Mouse (Mus musculus): Measurements from ENCODE around the gene Abhd17b. TPM values are rescaled to one million over a fixed set of nuclear protein-coding genes. Genes with fewer than 3 reads are reported as not detected.
"Not testable (repeated sequence)": the region's sequence is repeated elsewhere in the genome, so short reads cannot be mapped to it uniquely, and the experiment has no call there.

The Abhd17b gene
- polyA plus RNA-seq, 1 experiment = 9.7 TPM

GRCm38 (mm10) chr19:21623410-21624147 lies 29.4 kb upstream of the Abhd17b start:
- H3K27ac ChIP-seq (ENCODE audit: control insufficient read depth, insufficient read depth, low read depth, low read length, poor library complexity) = no peak overlapping the region
- TF ChIP-seq CTCF (IDR thresholded peaks at IDR 0.05; ENCODE audit: control insufficient read depth, insufficient read depth, low read length) = no peak
- TF ChIP-seq POLR2A (IDR thresholded peaks at IDR 0.05; ENCODE audit: borderline replicate concordance, control insufficient read depth, low read depth, low read length) = no peak
- no peak overlapping the region for H3K4me3 ChIP-seq (replicated peaks; ENCODE audit: control insufficient read depth, low read depth, low read length)
- 68% methylated on average over 3 of the region's 3 CpGs for WGBS
- no peaks in the 10 kb centered on the region; the same call in 1 of the 2 replicates for H3K4me1 ChIP-seq (ENCODE audit: control insufficient read depth, insufficient read depth, low read length)

GRCm38 (mm10) chr19:21624148-21624535 lies 28.8 kb upstream of the Abhd17b start:
- TF ChIP-seq POLR2A (IDR thresholded peaks at IDR 0.05; ENCODE audit: borderline replicate concordance, control insufficient read depth, low read depth, low read length) = no peak
- no peak for TF ChIP-seq CTCF (IDR thresholded peaks at IDR 0.05; ENCODE audit: control insufficient read depth, insufficient read depth, low read length)
- H3K27ac ChIP-seq (ENCODE audit: control insufficient read depth, insufficient read depth, low read depth, low read length, poor library complexity) = no peak overlapping the region
- H3K4me3 ChIP-seq (replicated peaks; ENCODE audit: control insufficient read depth, low read depth, low read length) = no peak overlapping the region
- 85% methylated on average over 4 of the region's 4 CpGs for WGBS
- H3K4me1 ChIP-seq (ENCODE audit: control insufficient read depth, insufficient read depth, low read length) = no peaks in the 10 kb centered on the region; the same call in 1 of the 2 replicates

GRCm38 (mm10) chr19:21626271-21626988 lies 26.6 kb upstream of the Abhd17b start:
- WGBS = 77% methylated on average over 6 of the region's 6 CpGs
- H3K4me1 ChIP-seq (ENCODE audit: control insufficient read depth, insufficient read depth, low read length) = no peaks in the 10 kb centered on the region; the same call in 1 of the 2 replicates

DNA sequence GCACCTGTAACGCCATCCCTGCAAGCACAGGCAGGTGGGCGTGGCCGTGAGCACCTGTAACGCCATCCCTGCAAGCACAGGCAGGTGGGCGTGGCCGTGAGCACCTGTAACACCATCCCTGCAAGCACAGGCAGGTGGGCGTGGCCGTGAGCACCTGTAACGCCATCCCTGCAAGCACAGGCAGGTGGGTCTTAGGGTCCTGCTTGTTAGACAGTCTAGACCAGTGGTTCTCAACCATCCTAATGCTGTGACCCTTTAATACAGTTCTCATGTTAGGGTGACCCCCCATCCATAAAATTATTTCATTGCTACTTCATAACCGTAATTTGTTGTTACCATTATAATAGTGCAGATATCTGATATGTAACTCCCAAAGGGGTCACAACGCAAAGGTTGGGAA lies 24.5 kb upstream of the Abhd17b start:
- not testable (repeated sequence) for H3K4me3 ChIP-seq (replicated peaks; ENCODE audit: control insufficient read depth, low read depth, low read length); H3K27ac ChIP-seq (ENCODE audit: control insufficient read depth, insufficient read depth, low read depth, low read length, poor library complexity); H3K4me1 ChIP-seq (ENCODE audit: control insufficient read depth, insufficient read depth, low read length)
- WGBS = 83% methylated on average over 11 of the region's 11 CpGs

More at GRCm38 (mm10) chr19:21626271-21626988, 26.6 kb upstream of the Abhd17b start:
- TF ChIP-seq POLR2A (IDR thresholded peaks at IDR 0.05; ENCODE audit: borderline replicate concordance, control insufficient read depth, low read depth, low read length) = no peak
- no peak for TF ChIP-seq CTCF (IDR thresholded peaks at IDR 0.05; ENCODE audit: control insufficient read depth, insufficient read depth, low read length)
- H3K27ac ChIP-seq (ENCODE audit: control insufficient read depth, insufficient read depth, low read depth, low read length, poor library complexity) = no peak overlapping the region
- no peak overlapping the region for H3K4me3 ChIP-seq (replicated peaks; ENCODE audit: control insufficient read depth, low read depth, low read length)

DNA sequence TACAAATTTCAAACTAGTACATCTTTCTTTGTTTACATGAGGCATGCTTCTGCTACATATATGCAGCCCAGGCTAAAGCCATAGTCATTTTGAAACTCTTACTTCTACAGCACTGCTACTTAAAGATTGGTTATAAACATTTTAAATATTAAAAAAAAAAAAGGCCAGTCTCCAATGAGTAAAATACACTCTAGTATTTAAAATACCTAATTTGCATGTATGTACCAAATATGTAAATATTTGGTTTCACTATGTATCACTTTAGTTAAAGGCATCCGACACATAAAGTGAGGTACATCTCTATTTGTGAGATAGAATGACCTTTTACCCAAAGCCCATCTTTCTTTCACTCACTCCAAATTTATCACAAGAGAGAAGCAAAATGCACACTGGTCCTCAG lies 24.0 kb upstream of the Abhd17b start:
- no peaks in the 10 kb centered on the region; the same call in 1 of the 2 replicates for H3K4me1 ChIP-seq (ENCODE audit: control insufficient read depth, insufficient read depth, low read length)
- WGBS = 65% methylated on average over 1 of the region's 1 CpGs
- no peak for TF ChIP-seq POLR2A (IDR thresholded peaks at IDR 0.05; ENCODE audit: borderline replicate concordance, control insufficient read depth, low read depth, low read length)
- TF ChIP-seq CTCF (IDR thresholded peaks at IDR 0.05; ENCODE audit: control insufficient read depth, insufficient read depth, low read length) = no peak

DNA sequence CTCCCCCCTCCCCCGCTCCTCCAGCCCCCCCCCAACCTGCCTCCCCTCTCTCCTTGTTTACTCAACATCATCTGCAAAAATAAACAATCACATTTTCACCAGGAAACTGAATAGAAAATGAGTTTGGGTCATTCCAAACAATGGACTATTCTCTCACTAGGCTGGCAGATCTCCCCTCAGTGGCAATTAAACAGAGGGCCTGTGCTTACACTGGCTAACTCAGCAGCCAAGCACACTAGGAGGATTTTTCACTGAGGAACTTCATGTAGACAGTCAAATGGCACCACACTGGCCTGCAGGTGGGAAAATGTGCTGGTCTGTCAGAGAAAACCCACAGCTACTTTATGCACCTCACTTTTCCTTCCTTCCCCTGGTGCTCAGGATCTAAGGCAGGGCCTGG lies 23.5 kb upstream of the Abhd17b start:
- TF ChIP-seq CTCF (IDR thresholded peaks at IDR 0.05; ENCODE audit: control insufficient read depth, insufficient read depth, low read length) (no peak), POLR2A (IDR thresholded peaks at IDR 0.05; ENCODE audit: borderline replicate concordance, control insufficient read depth, low read depth, low read length) (no peak)
- 53% methylated on average over 1 of the region's 1 CpGs for WGBS
- H3K27ac ChIP-seq (ENCODE audit: control insufficient read depth, insufficient read depth, low read depth, low read length, poor library complexity) = peak overlapping the region; percentile 16; the same call in 1 of the 2 replicates
- H3K4me3 ChIP-seq (replicated peaks; ENCODE audit: control insufficient read depth, low read depth, low read length) = peak overlapping the region; percentile 9
- no peaks in the 10 kb centered on the region; the same call in 1 of the 2 replicates for H3K4me1 ChIP-seq (ENCODE audit: control insufficient read depth, insufficient read depth, low read length)

More for the DNA sequence above, 24.0 kb upstream of the Abhd17b start:
- Histone ChIP-seq H3K27ac (ENCODE audit: control insufficient read depth, insufficient read depth, low read depth, low read length, poor library complexity) (no peak overlapping the region), H3K4me3 (replicated peaks; ENCODE audit: control insufficient read depth, low read depth, low read length) (no peak overlapping the region)

DNA sequence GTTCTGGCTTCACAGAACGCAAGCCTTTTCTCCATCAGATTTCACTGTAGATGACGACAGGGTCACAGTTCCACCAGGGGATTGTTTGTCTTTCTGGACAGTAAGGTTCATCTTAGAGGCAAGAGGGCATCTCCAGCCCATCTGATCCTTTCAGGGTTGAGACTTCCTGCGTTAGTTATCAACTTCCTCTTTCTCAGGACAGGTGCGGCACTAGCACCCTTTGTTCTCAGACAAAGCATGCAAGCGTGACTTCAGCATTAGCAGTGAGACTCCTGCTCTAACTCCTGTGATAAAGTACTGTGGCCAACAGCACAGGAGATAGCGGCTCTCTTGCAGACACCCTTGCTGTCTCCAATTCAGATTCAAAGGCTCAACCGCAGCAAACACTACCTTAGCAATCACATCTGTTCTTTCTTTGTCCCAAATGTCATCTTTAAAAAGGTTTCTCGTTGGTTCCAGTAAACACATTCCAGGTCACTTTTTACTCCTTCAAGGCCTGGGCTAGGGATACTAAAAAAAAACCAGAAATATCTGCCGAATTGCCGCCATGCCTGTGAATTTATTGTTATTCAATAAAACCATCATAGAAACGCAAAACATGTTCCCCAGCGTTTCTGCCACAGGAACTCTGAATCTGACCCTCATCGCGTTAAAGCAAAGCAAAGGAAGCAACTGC lies 22.2 kb upstream of the Abhd17b start:
- no peak overlapping the region for H3K4me3 ChIP-seq (replicated peaks; ENCODE audit: control insufficient read depth, low read depth, low read length)
- no peaks in the 10 kb centered on the region; the same call in 1 of the 2 replicates for H3K4me1 ChIP-seq (ENCODE audit: control insufficient read depth, insufficient read depth, low read length)
- H3K27ac ChIP-seq (ENCODE audit: control insufficient read depth, insufficient read depth, low read depth, low read length, poor library complexity) = peak overlapping the region; percentile 45; the same call in 1 of the 2 replicates
- 27% methylated on average over 14 of the region's 14 CpGs for WGBS
- no peak for TF ChIP-seq CTCF (IDR thresholded peaks at IDR 0.05; ENCODE audit: control insufficient read depth, insufficient read depth, low read length)
- TF ChIP-seq POLR2A (IDR thresholded peaks at IDR 0.05; ENCODE audit: borderline replicate concordance, control insufficient read depth, low read depth, low read length) = no peak

DNA sequence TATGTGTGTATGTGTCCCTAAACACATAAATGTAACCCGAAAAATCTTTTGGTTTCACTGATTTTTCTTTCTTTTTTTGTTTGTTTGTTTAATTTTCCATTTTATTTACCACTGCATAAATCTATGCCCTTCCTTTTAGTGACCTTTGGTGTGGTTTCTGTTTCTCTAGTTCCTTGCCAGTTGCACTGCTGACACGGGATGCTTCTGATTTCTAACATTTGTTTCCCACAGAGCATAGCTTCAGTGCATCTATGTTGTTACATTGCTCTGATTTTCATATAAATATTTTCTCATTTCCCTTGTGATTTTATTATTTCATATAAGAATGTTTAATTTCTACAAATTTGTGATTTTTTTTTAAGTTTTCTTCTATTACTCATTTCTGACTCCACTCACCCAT lies 17.6 kb upstream of the Abhd17b start:
- no peak overlapping the region for H3K4me3 ChIP-seq (replicated peaks; ENCODE audit: control insufficient read depth, low read depth, low read length)
- no peaks in the 10 kb centered on the region for H3K4me1 ChIP-seq (ENCODE audit: control insufficient read depth, insufficient read depth, low read length)
- TF ChIP-seq CTCF (IDR thresholded peaks at IDR 0.05; ENCODE audit: control insufficient read depth, insufficient read depth, low read length) (no peak), POLR2A (IDR thresholded peaks at IDR 0.05; ENCODE audit: borderline replicate concordance, control insufficient read depth, low read depth, low read length) (no peak)
- 62% methylated on average over 2 of the region's 2 CpGs for WGBS
- no peak overlapping the region for H3K27ac ChIP-seq (ENCODE audit: control insufficient read depth, insufficient read depth, low read depth, low read length, poor library complexity)

Measured in bone marrow, adult 2 months (tissue).